Mouse (Mus musculus): ENCODE results near the gene Plppr3. TPM values are rescaled to one million over a fixed set of nuclear protein-coding genes. Genes with fewer than 3 reads are reported as not detected.

Gene Plppr3
- total RNA-seq, 1 experiment from 2014 or later = 0.93 TPM

Other genes with a start within 250 kb of the Plppr3 start
- gene Shc2, start 236.7 kb downstream of the Plppr3 start, total RNA-seq (2017) = not detected in 2 replicates
- not detected in 2 replicates for gene Odf3l2, start 228.9 kb downstream of the Plppr3 start, total RNA-seq (2017)
- not detected in 2 replicates for gene Madcam1, start 210.1 kb downstream of the Plppr3 start, total RNA-seq (2017)
- 16.0 and 16.1 TPM in 2 replicates for gene Tpgs1, start 205.3 kb downstream of the Plppr3 start, total RNA-seq (2017)
- 90.5 and 95.5 TPM in 2 replicates for gene Cdc34, start 192.4 kb downstream of the Plppr3 start, total RNA-seq (2017)
- 1.5 and 2.9 TPM in 2 replicates for gene Gzmm, start 185.6 kb downstream of the Plppr3 start, total RNA-seq (2017)
- gene Bsg, start 170.1 kb downstream of the Plppr3 start, total RNA-seq (2017) = 105 and 111 TPM in 2 replicates
- not detected in 2 replicates for gene Hcn2, start 158.0 kb downstream of the Plppr3 start, total RNA-seq (2017)
- gene Polrmt, start 128.1 kb downstream of the Plppr3 start, total RNA-seq (2017) = 21.9 and 24.6 TPM in 2 replicates
- gene Fgf22, start 119.6 kb downstream of the Plppr3 start, total RNA-seq (2017) = not detected in 2 replicates
- gene Rnf126, start 107.7 kb downstream of the Plppr3 start, total RNA-seq (2017) = 12.0 and 15.9 TPM in 2 replicates
- 1.0 and 2.6 TPM in 2 replicates for gene Fstl3, start 97.4 kb downstream of the Plppr3 start, total RNA-seq (2017)
- 1.1 and 1.2 TPM in 2 replicates for gene Prss57, start 83.7 kb downstream of the Plppr3 start, total RNA-seq (2017)
- gene Palm, start 81.1 kb downstream of the Plppr3 start, total RNA-seq (2017) = 40.6 and 42.1 TPM in 2 replicates
- 1.0 and 1.4 TPM in 2 replicates for gene Misp, start 53.6 kb downstream of the Plppr3 start, total RNA-seq (2017)
- 101 and 117 TPM in 2 replicates for gene Ptbp1, start 20.2 kb downstream of the Plppr3 start, total RNA-seq (2017)
- not detected in 2 replicates for gene Prtn3, start 158 bp downstream of the Plppr3 start, total RNA-seq (2017)
- not detected in 2 replicates for gene Elane, start 11.6 kb upstream of the Plppr3 start, total RNA-seq (2017)
- not detected in 2 replicates for gene Cfd, start 16.2 kb upstream of the Plppr3 start, total RNA-seq (2017)
- gene Med16, start 34.3 kb upstream of the Plppr3 start, total RNA-seq (2017) = 14.0 and 15.0 TPM in 2 replicates
- not detected in 2 replicates for gene Gm26602, start 36.2 kb upstream of the Plppr3 start, total RNA-seq (2017)
- gene Kiss1r, start 42.3 kb upstream of the Plppr3 start, total RNA-seq (2017) = 1.4 and 2.4 TPM in 2 replicates
- gene R3hdm4, start 46.6 kb upstream of the Plppr3 start, total RNA-seq (2017) = 147 and 149 TPM in 2 replicates
- 58.8 and 68.0 TPM in 2 replicates for gene Arid3a, start 52.4 kb upstream of the Plppr3 start, total RNA-seq (2017)
- gene Wdr18, start 85.5 kb upstream of the Plppr3 start, total RNA-seq (2017) = 11.4 and 15.9 TPM in 2 replicates
- not detected in 2 replicates for gene Grin3b, start 96.1 kb upstream of the Plppr3 start, total RNA-seq (2017)
- gene Tmem259, start 109.7 kb upstream of the Plppr3 start, total RNA-seq (2017) = 80.7 and 81.4 TPM in 2 replicates
- gene Cnn2, start 114.0 kb upstream of the Plppr3 start, total RNA-seq (2017) = 284 and 308 TPM in 2 replicates
- gene Abca7, start 121.9 kb upstream of the Plppr3 start, total RNA-seq (2017) = 45.9 and 53.7 TPM in 2 replicates
- gene Arhgap45, start 142.0 kb upstream of the Plppr3 start, total RNA-seq (2017) = 695 and 736 TPM in 2 replicates
- 47.7 and 66.4 TPM in 2 replicates for gene Polr2e, start 165.2 kb upstream of the Plppr3 start, total RNA-seq (2017)
- gene Gpx4, start 172.5 kb upstream of the Plppr3 start, total RNA-seq (2017) = 206 and 276 TPM in 2 replicates
- gene Sbno2, start 230.9 kb upstream of the Plppr3 start, total RNA-seq (2017) = 232 and 238 TPM in 2 replicates
- 229 and 235 TPM in 2 replicates for gene Stk11, start 241.2 kb upstream of the Plppr3 start, total RNA-seq (2017)